Mouse (Mus musculus) frontal cortex, postnatal 25 days (tissue): ENCODE measurements around the gene Cltc.
A peak's percentile ranks its signal among the peaks of the same experiment; 100 is the strongest.

Experiments used
- DNase-seq, 2 experiments: peaks; one replicate each; pipeline ENCODE4 v3.0.0; 2022; ENCODE audit warnings: low spot score in 2 of 2

The Cltc gene

DNA sequence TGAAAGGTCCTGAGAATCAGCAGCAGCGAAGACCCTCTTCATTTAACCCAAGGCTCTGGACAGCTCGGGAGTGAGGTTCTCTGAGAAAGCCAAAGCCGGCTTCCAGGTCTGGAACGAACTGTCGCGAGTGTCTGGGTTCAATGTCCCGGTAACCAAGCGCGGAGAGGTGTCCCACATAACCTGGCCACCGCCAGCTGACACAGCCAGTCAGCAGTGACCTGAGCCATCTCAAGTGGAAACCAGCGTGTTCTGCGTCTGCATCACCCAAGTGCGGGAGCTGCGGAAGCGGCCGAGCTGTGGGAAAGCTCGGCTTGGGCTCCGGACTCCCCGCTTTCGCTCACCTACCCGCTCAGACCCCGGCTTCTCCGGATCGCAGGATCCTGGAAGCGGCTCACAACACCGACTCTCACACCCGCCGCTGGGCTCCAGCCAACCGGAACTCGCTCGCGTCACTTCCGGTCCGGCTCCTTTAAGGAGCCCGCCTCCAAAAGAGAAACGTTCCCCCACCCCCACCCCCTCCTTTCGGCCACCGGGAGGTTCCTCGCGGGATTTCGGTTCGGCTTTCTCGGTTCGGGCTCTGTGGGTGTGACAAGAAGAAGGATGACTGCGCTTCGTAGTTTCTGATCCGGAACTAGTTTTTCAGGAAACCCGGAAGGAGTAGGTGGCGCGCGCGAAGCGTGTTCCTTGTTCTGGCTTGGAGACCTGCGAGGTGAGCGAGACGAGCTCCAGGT lies 73.8 kb downstream of the Cltc start, which contains the start of the genes Vmp1 and Ptrh2:
Vmp1 (minus strand) TSS at position 442 of the 731 bp plus-strand sequence.
Ptrh2 (plus strand) TSS at position 591 of the 731 bp plus-strand sequence.
- DNase-seq: peak; percentile 83 to 84

DNA sequence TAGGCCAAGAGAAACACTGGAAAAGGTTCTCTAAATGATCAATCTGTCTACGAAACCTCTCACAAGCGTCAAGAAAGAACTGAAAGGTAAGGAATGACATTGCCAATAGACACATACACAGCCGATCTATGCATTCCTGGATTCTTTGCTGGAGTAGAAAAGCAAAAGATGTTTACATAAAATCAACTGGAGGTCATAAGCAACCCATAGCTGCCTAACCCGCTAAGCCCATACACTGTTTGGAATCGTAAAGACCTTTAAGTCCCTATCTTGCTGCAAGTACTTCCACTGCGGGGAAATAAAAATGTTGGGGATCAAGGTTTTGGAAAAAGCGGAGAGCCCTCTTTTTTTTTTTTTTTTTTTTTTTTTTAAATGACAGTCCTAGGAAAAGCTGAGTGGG lies 74.5 kb downstream of the Cltc start:
- DNase-seq: no peak

DNA sequence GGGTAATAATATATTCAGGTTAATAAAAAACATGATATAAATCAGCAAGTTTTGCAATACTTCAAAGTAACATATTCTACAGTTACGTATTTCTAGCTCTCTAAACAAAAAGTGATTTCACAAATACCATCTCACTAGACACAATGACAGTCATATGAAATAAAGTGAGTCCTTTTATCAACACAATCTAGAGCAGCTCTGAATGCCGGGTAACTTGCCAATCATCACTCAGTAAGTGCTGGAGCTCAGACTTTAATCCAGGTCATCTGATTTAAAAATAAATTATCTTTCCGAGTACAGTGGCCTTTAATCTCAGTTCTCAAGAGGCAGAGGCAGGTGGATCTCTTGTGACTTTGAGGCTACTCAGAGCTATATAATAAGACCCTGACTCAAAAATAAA lies 75.9 kb downstream of the Cltc start:
- DNase-seq: no peak

DNA sequence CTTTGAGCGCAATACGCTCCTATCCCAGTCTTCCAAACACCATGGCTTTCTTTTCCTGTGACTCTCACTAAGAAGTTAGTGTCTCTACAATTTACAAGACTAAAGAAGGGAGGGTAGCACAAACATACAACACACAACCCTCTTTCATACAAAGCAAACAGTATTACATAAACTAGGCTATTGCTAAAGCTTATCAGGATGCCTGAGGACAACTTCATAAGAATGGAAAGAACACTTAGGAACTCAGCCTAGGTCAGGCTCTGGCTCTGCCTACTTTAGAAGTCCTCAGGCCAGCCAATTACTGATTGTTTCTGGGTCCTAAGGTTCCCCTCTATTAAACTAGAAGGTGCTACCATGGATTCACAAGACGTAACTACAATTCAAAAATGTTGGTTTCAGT lies 76.6 kb downstream of the Cltc start:
- no peak for DNase-seq

DNA sequence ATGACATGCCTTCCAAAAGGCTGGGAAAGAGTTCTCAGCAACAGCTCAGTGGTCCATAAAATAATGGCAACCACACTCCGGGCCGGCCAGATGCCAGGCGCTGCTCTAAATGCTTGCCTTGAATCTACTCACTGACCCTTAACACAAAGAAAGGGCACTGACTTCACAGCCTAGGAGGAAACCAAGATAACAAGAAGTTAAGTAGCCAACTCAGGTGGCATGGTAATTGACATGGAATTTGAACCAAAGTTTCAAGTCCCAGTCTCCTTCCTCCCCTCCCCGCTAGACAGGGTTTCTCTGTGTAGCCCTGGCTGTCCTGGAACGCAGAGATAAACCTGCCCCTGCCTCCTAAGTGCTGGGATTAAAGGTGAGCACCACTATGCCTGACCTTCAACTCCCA lies 78.4 kb downstream of the Cltc start:
- no peak for DNase-seq

DNA sequence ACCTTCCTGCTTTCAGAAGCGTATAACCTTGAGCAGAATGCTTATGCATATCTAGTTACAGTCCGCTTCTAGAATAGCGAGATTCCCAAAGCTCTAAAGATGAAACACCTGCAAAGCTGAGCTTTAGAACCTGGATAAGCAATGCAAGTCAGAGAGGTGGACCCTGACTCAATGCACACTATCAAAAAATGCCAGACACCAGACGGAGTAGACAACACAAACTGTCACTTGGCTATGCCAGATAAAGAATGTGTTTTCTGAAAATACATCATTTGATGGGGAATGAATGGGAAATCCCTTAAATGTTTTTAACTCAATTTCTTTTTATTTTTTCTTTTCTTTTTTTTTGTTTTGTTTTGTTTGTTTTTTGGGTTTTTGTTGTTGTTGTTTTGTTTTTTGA lies 81.8 kb downstream of the Cltc start:
- no peak for DNase-seq

DNA sequence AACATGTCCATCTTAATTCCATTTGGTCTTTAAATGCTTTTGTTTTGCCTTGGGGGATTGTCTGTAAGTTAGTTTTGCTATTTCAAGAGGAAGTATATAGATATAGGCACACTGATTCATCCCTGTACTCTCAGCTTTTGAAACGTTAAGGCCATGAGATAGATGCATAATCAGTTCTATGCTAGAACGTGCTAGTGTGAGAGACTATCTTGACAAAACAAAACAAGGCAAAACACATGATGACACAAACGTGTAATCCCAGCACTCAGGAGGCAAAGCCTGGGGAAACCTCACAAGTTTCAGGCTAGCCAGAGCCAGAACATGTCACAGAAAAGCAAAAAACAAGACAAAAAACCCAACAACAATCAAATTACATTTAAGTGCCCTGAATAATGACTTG lies 84.6 kb downstream of the Cltc start:
- no peak for DNase-seq

DNA sequence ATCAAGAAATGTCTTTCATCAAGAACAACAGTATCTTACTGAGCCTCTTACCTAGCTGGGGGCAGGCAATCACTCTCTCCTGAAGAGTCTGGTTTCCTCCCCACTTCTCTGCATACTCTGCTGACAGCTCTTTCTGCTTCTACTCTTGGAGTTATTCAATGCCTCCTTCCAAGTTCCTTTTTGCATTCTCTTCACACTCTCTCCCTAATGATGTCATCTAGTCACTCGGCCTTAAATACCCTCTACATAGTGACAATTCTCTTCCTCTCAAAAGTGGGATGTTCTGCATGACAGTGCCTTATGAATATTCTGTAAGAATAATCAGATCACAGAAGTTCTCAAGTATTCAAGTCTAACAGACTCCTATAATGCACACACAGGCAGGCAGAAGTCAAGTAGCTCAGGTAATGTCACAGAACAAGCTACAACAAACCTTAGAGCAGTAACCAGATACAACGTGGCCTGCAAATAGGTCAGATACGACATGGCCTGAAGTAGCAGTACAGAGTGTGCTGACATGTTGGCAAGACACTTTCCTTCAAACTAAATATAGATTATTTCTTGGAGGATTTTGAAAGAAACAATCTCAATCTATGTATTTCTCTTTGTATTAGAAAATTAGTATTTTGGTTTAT lies 86.2 kb downstream of the Cltc start:
- no peak for DNase-seq

DNA sequence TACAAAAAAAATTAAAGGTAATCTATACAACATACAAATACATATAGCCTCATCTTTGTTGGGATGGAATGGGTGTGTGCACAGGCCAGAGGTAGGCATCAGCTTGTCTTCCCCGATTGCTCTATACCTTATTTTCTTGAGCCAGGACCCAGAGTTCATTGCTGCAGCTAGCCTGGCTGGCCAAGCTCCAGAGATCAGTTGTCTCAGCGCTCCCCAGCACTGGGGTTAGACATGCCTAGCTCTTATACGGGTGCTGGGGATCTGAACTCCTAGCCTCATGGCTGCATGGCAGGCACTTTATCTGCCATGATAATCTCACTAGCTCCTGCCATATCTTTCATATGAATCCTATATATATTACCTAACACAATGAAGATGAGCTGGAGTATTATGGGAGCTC lies 89.2 kb downstream of the Cltc start:
- no peak for DNase-seq

DNA sequence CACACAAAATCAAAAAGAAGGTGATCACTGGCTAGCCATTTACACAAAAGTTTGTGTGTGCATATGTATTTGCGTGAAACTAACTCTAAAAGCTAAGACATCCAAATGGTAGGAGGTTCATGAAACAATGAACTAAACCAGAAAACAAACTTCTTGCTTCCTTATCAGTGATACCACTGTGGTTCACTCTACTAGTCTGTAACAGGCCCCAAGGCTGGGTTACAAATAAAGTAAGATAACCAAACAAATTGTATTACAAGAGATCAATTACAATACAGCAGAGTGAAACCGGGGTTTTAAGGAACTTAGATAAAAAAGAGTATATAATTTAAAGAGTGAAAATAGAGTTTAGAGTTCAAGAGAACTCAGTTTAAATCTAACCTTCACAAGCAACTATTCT lies 89.8 kb downstream of the Cltc start:
- DNase-seq: no peak

DNA sequence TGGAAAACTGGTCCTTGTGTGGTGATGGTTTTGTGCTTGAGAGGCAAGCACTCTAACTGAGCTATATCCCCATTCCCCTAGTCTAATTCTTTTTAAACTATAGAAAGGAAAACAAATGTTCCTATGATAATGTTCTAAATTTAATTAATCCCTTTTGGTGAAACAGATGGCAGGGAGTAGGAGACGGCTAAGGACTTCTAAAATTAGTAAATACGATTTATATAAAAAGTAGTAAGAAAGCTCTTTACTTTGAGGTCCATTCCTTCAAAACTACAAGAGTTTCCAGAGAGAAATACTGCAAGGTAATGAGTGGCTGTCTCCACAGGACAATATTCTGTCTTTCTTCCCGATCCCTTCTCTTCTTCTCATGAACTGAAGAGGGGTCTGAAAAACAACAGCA lies 93.0 kb downstream of the Cltc start:
- no peak for DNase-seq

DNA sequence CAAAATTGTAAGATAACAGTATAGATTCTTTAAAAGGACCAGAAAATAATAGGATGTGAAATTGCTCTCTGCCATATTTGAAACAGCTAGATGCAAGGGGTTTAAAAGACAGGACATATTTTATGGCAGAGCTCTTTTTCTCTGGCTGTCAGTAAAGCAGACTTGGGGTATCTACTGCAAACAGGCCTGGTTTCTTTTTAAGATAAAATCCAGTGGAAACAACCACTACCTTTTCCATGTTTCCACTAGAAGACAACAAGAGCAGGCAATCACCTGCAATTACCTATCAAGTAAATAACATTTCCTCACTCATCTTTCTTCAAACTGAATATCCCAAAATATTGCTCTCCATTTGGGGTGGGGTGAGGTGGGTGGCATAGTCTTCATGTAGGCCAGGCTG lies 93.4 kb downstream of the Cltc start:
- DNase-seq: no peak

DNA sequence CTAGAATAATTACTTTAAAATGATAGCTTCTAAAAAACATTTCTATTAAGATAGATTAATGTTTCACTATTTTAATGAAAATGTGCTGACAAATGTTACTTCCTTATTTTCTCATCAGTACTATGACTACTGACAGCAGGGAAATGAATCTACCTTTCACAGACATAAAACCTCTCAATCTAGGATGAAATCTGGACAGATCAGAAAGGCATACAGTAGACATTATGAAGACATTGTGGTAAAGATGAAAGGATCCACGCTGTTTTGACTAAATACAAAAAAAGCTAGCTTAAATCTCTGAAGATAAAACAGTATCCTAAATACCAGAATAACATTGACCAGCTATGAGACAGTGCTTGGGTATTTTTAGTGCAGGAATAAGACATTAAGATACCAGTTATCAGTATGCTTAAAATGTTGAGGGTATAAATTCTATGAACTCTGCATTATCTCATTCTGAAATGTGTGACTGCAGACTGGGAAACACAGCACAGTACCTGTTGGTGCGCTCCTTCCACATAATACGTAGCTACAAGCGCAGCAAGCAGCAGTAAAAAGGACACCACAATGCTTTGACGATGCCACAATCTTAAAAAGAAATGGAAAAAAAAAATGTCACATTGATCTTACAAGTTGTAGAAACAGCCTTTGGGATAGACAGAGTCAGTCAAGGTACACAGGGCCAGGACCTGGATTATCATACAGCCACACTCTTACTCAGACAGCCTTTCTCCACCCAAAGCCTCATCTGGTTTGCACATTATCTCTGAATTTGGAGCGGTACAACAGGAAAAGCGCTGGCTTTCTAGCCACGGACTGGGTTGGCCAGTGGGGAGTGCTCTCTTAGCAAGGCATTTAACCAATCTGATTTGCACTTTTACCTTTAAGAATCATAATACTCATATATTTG lies 94.1 kb downstream of the Cltc start:
- DNase-seq: no peak

DNA sequence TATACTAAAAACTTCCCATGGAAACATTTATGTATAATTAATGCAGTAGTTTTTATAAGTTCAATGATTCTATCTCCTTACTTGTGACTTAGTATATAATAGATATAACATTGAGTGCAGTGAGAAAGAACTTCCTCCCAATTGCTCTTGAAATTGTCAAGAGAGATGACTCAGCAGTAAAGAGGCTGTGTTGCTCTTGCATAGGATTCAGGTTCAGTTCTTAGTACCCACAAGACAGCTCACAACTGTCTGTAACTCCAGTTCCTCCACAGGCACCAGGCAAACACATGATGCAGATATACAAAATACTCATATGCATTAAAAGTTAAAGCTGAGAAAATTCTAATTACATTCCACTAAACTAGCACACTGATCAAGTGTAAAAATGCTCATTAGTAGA lies 99.5 kb downstream of the Cltc start:
- no peak for DNase-seq

DNA sequence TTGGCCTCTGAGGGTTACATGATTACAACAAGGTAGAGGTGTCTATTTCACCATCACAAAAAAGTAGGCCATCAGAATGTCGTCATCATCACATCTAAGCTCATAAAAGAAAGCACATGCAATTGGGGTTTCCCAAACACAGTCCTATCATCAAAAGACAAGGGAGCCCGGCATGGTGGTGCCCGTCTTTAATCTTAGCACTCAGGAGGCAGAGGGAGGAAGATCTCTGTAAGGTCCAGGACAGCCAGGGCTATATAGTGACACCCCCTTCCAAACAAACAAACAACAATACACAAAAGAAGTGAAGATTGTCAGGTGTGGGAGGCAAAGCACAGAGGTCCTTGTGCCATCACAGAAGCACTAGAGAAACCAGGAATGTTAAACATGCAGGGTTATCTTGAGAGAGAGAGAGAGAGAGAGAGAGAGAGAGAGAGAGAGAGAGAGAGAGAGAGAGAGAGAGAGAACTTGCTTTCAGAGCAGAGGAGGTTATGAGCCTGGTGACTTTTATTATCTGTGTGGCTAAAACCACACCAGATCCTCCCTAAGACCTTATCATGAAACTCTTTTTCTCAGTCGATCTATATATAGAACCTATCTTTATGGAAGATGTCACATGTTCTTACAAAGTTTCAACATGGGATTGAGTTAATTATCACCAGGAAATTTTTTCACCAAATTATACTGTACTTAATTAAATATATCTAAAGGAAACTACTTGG lies 100.4 kb downstream of the Cltc start:
- DNase-seq: no peak

DNA sequence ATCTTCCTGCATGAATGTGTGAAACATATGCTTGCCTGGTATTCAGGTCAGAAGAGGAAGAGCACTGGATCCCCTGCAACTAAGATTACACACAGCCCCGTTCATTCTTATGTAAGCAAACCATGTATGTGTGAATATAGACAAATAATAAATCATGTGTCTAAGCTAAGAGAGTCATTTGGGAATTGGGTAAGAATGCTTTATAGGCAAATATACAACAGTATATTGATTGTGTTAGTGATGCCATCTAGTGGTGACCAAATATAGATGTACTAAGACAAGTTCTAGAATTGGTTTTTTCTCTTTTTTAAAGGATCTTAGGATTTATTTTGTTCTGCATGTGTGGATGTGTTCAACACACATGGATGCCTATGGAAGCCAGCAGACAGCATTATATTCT lies 101.7 kb downstream of the Cltc start:
- no peak for DNase-seq

DNA sequence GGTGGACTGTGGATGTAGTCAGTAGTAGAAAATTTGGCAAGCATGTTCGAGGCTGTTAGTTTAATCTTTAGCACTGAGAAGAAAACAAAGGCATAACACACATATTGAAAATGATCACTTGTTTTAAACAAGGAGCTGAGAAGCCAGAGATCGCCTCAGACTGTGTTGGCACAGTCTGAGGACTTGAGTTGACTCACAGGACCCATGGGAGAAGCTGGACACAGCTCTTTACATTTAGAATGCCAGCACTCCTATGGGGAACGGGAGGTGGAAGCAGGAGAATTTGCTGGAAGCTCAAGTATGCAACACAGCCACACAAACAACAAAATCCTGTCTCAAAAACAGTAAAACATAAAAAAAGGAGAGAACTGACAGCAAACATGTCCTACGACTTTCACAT lies 103.3 kb downstream of the Cltc start:
- no peak for DNase-seq

DNA sequence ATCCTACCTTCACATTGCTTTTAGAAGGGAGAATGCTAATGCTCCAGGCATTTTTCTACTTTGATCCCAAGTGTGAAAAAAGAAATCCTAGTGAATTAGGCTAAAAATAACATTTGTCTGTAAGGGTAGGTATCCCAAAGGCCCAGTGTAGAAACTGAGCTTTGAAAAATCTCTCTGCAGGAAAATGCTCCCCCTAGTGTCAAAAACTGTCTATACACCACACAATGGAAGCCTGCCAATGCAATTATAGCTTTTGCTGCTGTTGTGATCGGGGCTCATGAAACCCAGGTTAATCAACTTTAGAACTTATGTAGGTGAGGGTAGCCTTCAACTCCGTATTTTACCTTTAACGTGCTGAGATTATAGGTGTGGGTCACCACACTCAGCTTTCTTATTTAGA lies 103.9 kb downstream of the Cltc start:
- peak in 1 of 2 experiments; percentile 26 for DNase-seq

DNA sequence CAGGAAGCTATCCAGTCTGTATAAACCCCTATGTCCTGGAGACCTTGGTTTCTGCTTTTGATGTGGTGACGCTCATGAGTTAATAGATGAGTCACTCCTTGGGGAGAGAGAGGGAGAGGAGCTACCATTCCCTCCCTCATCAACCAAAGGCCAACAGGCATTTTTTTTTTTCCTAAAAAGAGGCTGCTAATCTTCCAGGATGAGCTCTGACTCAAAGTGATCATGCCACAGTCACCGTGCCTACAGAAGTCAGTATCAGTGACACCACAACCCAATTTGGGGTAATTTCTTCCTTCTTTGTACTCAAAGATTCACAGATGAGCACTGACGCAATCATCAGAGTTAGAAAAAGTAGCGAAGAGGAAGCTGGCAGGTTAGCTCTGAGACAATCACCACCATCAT lies 104.8 kb downstream of the Cltc start:
- DNase-seq: no peak

DNA sequence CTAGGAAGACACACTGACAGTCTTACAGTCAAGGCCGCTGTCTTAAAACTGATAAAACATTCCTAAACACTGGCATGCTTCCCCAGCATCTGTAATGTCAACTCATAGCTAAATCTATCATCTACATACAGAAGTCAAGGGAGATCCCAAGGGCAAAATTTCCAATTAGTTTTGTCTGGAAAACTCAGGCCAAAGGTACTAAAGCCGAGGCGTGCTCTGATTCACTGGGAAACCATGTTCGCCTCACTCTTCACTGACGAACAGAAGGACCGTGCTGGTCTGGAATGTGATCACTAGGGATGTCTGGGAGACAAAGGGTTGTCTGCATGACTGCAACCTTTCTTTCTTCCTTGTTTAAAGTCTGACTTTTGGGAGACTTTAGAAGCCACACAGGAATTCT lies 106.7 kb downstream of the Cltc start:
- DNase-seq: no peak

DNA sequence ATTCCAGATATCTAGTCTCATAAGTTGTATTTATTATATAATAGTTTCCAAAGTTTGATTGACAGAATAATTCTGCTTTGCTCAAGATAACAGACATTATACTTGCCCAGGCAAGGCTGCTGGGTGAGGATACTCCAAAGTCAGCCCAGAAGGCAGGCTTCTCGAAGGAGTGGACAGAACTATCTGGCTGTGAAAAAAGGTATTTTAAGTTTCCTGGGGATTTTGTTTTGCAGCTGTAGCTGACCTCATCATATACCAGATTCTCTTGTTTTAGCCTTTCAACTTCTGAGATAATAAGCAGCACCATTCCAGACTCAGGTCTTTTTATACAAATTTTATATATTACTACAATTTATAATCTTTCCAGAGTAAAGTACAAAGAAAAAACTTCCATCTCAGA lies 107.8 kb downstream of the Cltc start:
- DNase-seq: no peak
